Mouse (Mus musculus): ENCODE measurements around the gene Ankrd22.

- no peak for TF ChIP-seq CTCF (conservative IDR thresholded peaks at IDR 0.05; ENCODE audit: insufficient read depth, insufficient read length, low read depth, low read length)
- no peak for TF ChIP-seq POLR2A (IDR thresholded peaks at IDR 0.05; ENCODE audit: low read depth, low read length)
Observed at GRCm38 (mm10) chr19:34120107-34120731, 45.6 kb downstream of the Ankrd22 start.
